ENCODE assay signal across 8 mouse cellular contexts in genomic region chr2:35288758-35289635, GRCm38 (mm10). TPM values are rescaled to one million over a fixed set of nuclear protein-coding genes. Genes with fewer than 3 reads are reported as not detected.
DNase-seq lines count a peak whose midpoint lies in the region; ATAC-seq and TF ChIP-seq lines count a peak whose summit lies in the region.

No protein-coding gene starts in this region.

- peak; percentile 71 to 84 for DNase-seq in urinary bladder, adult 18-20 months (ENCODE audit: low spot score in 2 of 2)
- DNase-seq in urinary bladder, postnatal 10 days (ENCODE audit: low spot score): no peak
- peak; percentile 81 to 91 for DNase-seq in cerebellum, postnatal 36 days
- DNase-seq in gastrocnemius, adult 2 months: peak; percentile 80
- DNase-seq in kidney, adult 11 months: peak; percentile 63
- peak; percentile 80 for DNase-seq in limb, embryonic 10.5 days (ENCODE audit: low spot score)
- peak; percentile 56 to 70 for DNase-seq in spleen, postnatal 36 days (ENCODE audit: low spot score in 2 of 2)

- TF ChIP-seq CTCF in gastrocnemius, adult 2 months (IDR thresholded peaks at IDR 0.05): peak; percentile 88

- H3K9me3 ChIP-seq in limb, embryonic 10.5 days (replicated peaks): no peaks in the 10 kb centered on the region

- H3K4me1 ChIP-seq in limb, embryonic 10.5 days: no peaks in the 10 kb centered on the region

- intact Hi-C loops in gastrocnemius, adult 2 months (cut with DNase I): no loop called here

- H3K27me3 ChIP-seq in limb, embryonic 10.5 days (ENCODE audit: low read depth, poor library complexity, severe bottlenecking): peaks cover 22% of the 10 kb centered on the region

- H3K36me3 ChIP-seq in limb, embryonic 10.5 days: no peaks in the 10 kb centered on the region

- peak; percentile 60 for ATAC-seq in monocyte, adult 5-6 weeks (replicated peaks; ENCODE audit: insufficient number of reproducible peaks, low FRiP score, low TSS enrichment, poor library complexity, severe bottlenecking)

- H3K27ac ChIP-seq in gastrocnemius, adult 2 months: no peak overlapping the region
- no peak overlapping the region for H3K27ac ChIP-seq in limb, embryonic 10.5 days

- WGBS in limb, embryonic 10.5 days: 42% methylated on average over 13 of the region's 13 CpGs

- H3K4me3 ChIP-seq in gastrocnemius, adult 2 months: peak overlapping the region; percentile 76
- H3K4me3 ChIP-seq in limb, embryonic 10.5 days: no peak overlapping the region

RNA-seq across cellular contexts. Expression of gene Gsn, which starts 32.8 kb away (rescaled TPM):
- 100 to 1,000 TPM; 676 to 777 TPM for total RNA-seq in gastrocnemius, adult 2 months (2021)
- polyA plus RNA-seq in limb, embryonic 10.5 days (2016; fragmentation: Nextera tagmentation; extraction: Ambion mirVana): 9.5 and 19.7 TPM in 2 replicates
- total RNA-seq in monocyte, adult 5-6 weeks (2017): 36.7 to 46.1 TPM (median 45.9 TPM) in 3 replicates

RNA-seq across cellular contexts. Expression of gene Stom, which starts 47.8 kb away (rescaled TPM):
- 10 to 100 TPM; 17.1 to 30.1 TPM for total RNA-seq in gastrocnemius, adult 2 months (2021)
- 10.2 and 10.3 TPM in 2 replicates for polyA plus RNA-seq in limb, embryonic 10.5 days (2016; fragmentation: Nextera tagmentation; extraction: Ambion mirVana)
- total RNA-seq in monocyte, adult 5-6 weeks (2017): 53.6 to 72.6 TPM (median 70.6 TPM) in 3 replicates

Comparison
In these comparisons a context has a peak if more than half of its experiments do, and no peak if none do; other contexts are left out.
1. RNA of gene Gsn, which starts 32.8 kb away (total RNA-seq): 676 to 777 TPM in gastrocnemius, adult 2 months; 36.7 to 46.1 TPM in monocyte, adult 5-6 weeks; every median in the first group is over 10 times any median in the second.